Mouse (Mus musculus) limb, embryonic 10.5 days (tissue): ENCODE measurements around the gene Ppy. TPM values are rescaled to one million over a fixed set of nuclear protein-coding genes. Genes with fewer than 3 reads are reported as not detected.

Experiments used
- DNase-seq: peaks from one replicate; pipeline ENCODE4 v3.0.0-alpha.2; 2017; ENCODE audit warnings: low spot score
- H3K27ac ChIP-seq: fragments of 300-500 bp; sonication (generic); 2 replicates; pipeline ENCODE4 v1.5.1; 2016; ENCODE audit warnings: mild to moderate bottlenecking
- H3K27me3 ChIP-seq: fragments of 300-500 bp; sonication (generic); 2 replicates; pipeline ENCODE4 v1.6.1; 2016; ENCODE audit warnings: low read depth, mild to moderate bottlenecking; ENCODE audit not compliant: poor library complexity, severe bottlenecking
- H3K36me3 ChIP-seq: fragments of 300-500 bp; sonication (generic); 2 replicates; pipeline ENCODE4 v1.6.1; 2016; ENCODE audit warnings: mild to moderate bottlenecking, moderate library complexity
- H3K4me1 ChIP-seq: fragments of 300-500 bp; sonication (generic); 2 replicates; pipeline ENCODE4 v1.6.1; 2016
- H3K4me3 ChIP-seq: fragments of 300-500 bp; sonication (generic); 2 replicates; pipeline ENCODE4 v1.5.1; 2016; ENCODE audit warnings: mild to moderate bottlenecking, moderate library complexity
- H3K9me3 ChIP-seq: fragments of 300-500 bp; sonication (generic); replicated peaks from 2 replicates; pipeline ENCODE4 v1.6.1; 2016; ENCODE audit warnings: mild to moderate bottlenecking
- WGBS: fragments of 180-500 bp; shearing (Covaris S2); methylation state at CpG from one replicate; pipeline ENCODE4 v1.1.7; 2016; 5-methylcytosine and 5-hydroxymethylcytosine counted together
- polyA plus RNA-seq: library from polyadenylated mRNA; unstranded; fragments of >200 nt; fragmentation: Nextera tagmentation; extraction: Ambion mirVana; gene quantifications from 2 replicates; pipeline ENCODE4 v1.2.1, GENCODE M21; 2016

Gene Ppy
- not detected in 2 replicates for polyA plus RNA-seq

DNA sequence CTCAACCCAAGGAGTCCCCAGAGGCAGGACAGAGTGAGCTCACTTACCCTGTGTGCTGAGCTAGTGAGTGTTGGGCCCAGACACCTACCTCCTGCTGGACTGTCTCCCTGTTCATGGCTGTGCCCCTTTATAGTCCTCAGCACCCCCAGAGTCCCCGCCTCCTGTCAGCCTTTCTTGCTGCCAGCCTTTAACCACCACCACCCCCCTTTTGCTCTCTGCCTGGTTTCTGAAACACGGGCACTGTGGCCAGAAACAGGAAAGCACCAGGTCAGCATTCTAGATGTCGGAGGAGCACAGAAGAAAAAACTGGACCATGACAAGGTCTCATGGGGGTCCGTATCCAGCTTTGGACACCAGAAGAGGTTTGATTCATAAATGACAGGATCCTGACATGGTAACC lies at the start of gene Ppy:
TSS of gene Ppy (minus strand) at position 101 of the 400 bp plus-strand sequence.
- H3K4me3 ChIP-seq: 0 out of 2 replicates have a peak within 1 kb of the TSS, but pooled peaks have one; percentile 9
- peaks cover 84% of the 10 kb centered on the region for H3K27me3 ChIP-seq
- H3K4me1 ChIP-seq: peaks cover 25% of the 10 kb centered on the region
- WGBS: 83% methylated on average over 4 of the region's 4 CpGs
- no peaks in the 10 kb centered on the region for H3K9me3 ChIP-seq
- H3K27ac ChIP-seq: no peak within 1 kb of the TSS
- no peak for DNase-seq
- no peaks in the 10 kb centered on the region for H3K36me3 ChIP-seq

- Histone ChIP-seq H3K4me3 (peak overlapping the region; percentile 48), H3K4me1 (peaks cover 30% of the 10 kb centered on the region), H3K27me3 (peaks cover 78% of the 10 kb centered on the region), H3K36me3 (peaks cover 1% of the 10 kb centered on the region), H3K27ac (no peak overlapping the region), H3K9me3 (no peaks in the 10 kb centered on the region)
- WGBS: 13% methylated on average over 34 of the region's 34 CpGs
- no peak for DNase-seq
Observed at GRCm38 (mm10) chr11:102147213-102147989, 46.3 kb upstream of the Ppy start.

DNA sequence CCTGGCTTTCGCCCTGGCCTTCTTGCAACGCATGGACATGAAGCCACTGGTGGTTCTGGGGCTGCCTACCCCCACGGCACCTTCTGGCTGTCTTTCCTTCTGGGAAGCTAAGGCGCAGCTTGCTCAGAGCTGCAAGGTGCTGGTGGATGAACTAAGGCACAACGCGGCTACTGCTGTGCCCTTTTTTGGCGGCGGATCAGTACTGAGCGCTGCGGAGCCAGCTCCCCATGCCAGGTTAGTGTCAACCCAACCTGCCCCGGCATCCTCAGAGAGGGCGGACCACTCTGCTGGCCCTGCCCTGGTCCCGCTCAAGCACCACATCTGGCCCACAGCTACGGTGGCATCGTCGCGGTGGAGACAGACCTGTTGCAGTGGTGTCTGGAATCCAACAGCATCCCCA lies 45.4 kb upstream of the Ppy start:
- peak overlapping the region; percentile 48 for H3K4me3 ChIP-seq
- WGBS: 10% methylated on average over 17 of the region's 17 CpGs
- H3K27me3 ChIP-seq: peaks cover 82% of the 10 kb centered on the region
- peak overlapping the region; percentile 19; the same call in 1 of the 2 replicates for H3K27ac ChIP-seq
- no peaks in the 10 kb centered on the region for H3K9me3 ChIP-seq
- H3K4me1 ChIP-seq: peaks cover 30% of the 10 kb centered on the region
- peak; percentile 46 for DNase-seq
- no peaks in the 10 kb centered on the region for H3K36me3 ChIP-seq

- Histone ChIP-seq H3K4me3 (peak overlapping the region; percentile 48), H3K27me3 (peaks cover 82% of the 10 kb centered on the region), H3K36me3 (no peaks in the 10 kb centered on the region), H3K9me3 (no peaks in the 10 kb centered on the region), H3K4me1 (peaks cover 30% of the 10 kb centered on the region), H3K27ac (peak overlapping the region; percentile 19; the same call in 1 of the 2 replicates)
- WGBS: 3% methylated on average over 16 of the region's 16 CpGs
- DNase-seq: peak; percentile 50
Observed at GRCm38 (mm10) chr11:102146005-102146404, 44.9 kb upstream of the Ppy start.

- Histone ChIP-seq H3K9me3 (no peaks in the 10 kb centered on the region), H3K36me3 (no peaks in the 10 kb centered on the region), H3K4me3 (peak within 1 kb of the TSS; percentile 48), H3K27me3 (peaks cover 82% of the 10 kb centered on the region), H3K4me1 (peaks cover 30% of the 10 kb centered on the region), H3K27ac (peak within 1 kb of the TSS; percentile 19)
- 2% methylated on average over 50 of the region's 50 CpGs for WGBS
- peak; percentile 65 for DNase-seq
Observed at GRCm38 (mm10) chr11:102145471-102146001, 44.4 kb upstream of the Ppy start, which contains the start of gene Nags. Gene Nags (plus strand): TSS chr11:102145513.

DNA sequence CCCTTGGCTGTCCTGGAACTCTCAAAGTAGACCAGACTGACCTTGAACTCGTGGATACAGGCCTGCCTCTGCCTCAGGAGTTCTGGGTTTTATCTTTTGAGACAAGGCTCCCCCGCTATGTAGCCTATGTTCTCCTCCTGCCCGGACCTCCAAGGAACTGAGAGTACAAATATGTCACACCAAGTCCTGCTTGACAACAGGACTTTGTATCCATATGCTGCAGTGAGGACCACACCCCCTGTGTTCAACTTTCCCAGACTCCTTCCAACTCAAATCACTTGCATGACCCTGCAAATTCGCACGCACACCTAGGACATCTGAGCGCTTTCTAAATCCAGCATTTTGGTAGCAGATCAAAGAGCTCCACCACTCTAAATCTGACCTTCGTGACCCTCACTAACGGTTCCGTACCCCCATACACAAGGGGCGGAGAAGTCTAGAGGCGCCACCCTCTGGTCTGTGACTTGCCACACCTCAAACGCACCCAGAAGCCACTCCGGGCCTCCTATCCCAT lies 43.9 kb upstream of the Ppy start:
- no peaks in the 10 kb centered on the region for H3K36me3 ChIP-seq
- DNase-seq: no peak
- peak overlapping the region; percentile 6 for H3K27ac ChIP-seq
- H3K4me1 ChIP-seq: peaks cover 30% of the 10 kb centered on the region
- H3K9me3 ChIP-seq: no peaks in the 10 kb centered on the region
- H3K27me3 ChIP-seq: peaks cover 81% of the 10 kb centered on the region
- peak overlapping the region; percentile 48 for H3K4me3 ChIP-seq
- 20% methylated on average over 13 of the region's 13 CpGs for WGBS

DNA sequence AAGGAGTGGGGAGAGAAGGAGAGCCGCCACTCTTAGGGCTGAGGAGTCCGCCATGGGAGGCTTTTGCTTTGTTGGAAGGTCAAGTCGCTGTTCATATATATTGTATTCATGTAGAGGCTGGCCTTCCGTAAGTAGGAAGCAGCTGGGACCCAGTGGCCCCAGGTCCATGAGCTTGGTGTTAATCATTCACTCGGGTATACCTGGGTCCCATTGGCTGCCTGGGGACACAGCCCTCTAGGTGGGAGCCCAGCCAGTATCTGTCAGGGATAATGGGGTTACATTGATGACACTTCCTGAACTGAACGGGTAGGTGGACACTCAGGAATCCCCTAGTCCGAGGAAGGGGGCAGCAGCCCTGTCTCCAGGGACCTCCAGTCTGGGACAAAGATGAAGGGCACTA lies 41.2 kb upstream of the Ppy start:
- Histone ChIP-seq H3K9me3 (no peaks in the 10 kb centered on the region), H3K27me3 (peaks cover 71% of the 10 kb centered on the region), H3K36me3 (no peaks in the 10 kb centered on the region), H3K4me1 (peaks cover 31% of the 10 kb centered on the region), H3K4me3 (no peak overlapping the region), H3K27ac (no peak overlapping the region)
- DNase-seq: no peak
- 76% methylated on average over 7 of the region's 7 CpGs for WGBS

- no peak overlapping the region for H3K4me3 ChIP-seq
- WGBS: 4% methylated on average over 5 of the region's 5 CpGs
- DNase-seq: peak; percentile 77
- no peak overlapping the region for H3K27ac ChIP-seq
- no peaks in the 10 kb centered on the region for H3K36me3 ChIP-seq
- peaks cover 62% of the 10 kb centered on the region for H3K27me3 ChIP-seq
- H3K4me1 ChIP-seq: peaks cover 12% of the 10 kb centered on the region
- H3K9me3 ChIP-seq: no peaks in the 10 kb centered on the region
Observed at GRCm38 (mm10) chr11:102140508-102140907, 39.4 kb upstream of the Ppy start.

- WGBS: 1% methylated on average over 18 of the region's 18 CpGs
- peaks cover 14% of the 10 kb centered on the region for H3K4me1 ChIP-seq
- H3K27ac ChIP-seq: no peak overlapping the region
- H3K36me3 ChIP-seq: no peaks in the 10 kb centered on the region
- H3K27me3 ChIP-seq: peaks cover 55% of the 10 kb centered on the region
- H3K4me3 ChIP-seq: peak overlapping the region; percentile 41
- no peaks in the 10 kb centered on the region for H3K9me3 ChIP-seq
- peak; percentile 82 for DNase-seq
Observed at GRCm38 (mm10) chr11:102138447-102138740, 37.3 kb upstream of the Ppy start.

GRCm38 (mm10) chr11:102137625-102138446 lies 36.7 kb upstream of the Ppy start:
- Histone ChIP-seq H3K27ac (no peak overlapping the region), H3K9me3 (no peaks in the 10 kb centered on the region), H3K27me3 (peaks cover 50% of the 10 kb centered on the region), H3K4me1 (peaks cover 14% of the 10 kb centered on the region), H3K36me3 (no peaks in the 10 kb centered on the region), H3K4me3 (peak overlapping the region; percentile 41)
- WGBS: 51% methylated on average over 13 of the region's 13 CpGs
- no peak for DNase-seq

- Histone ChIP-seq H3K4me1 (peaks cover 25% of the 10 kb centered on the region), H3K9me3 (no peaks in the 10 kb centered on the region), H3K4me3 (no peak overlapping the region), H3K27ac (no peak overlapping the region), H3K27me3 (peaks cover 41% of the 10 kb centered on the region), H3K36me3 (no peaks in the 10 kb centered on the region)
- 42% methylated on average over 4 of the region's 4 CpGs for WGBS
- no peak for DNase-seq
Observed at GRCm38 (mm10) chr11:102134516-102134915, 33.4 kb upstream of the Ppy start.

- Histone ChIP-seq H3K27me3 (peaks cover 10% of the 10 kb centered on the region), H3K4me3 (no peak overlapping the region), H3K36me3 (no peaks in the 10 kb centered on the region), H3K4me1 (no peaks in the 10 kb centered on the region), H3K27ac (no peak overlapping the region), H3K9me3 (no peaks in the 10 kb centered on the region)
- no peak for DNase-seq
- 82% methylated on average over 6 of the region's 6 CpGs for WGBS
Observed at GRCm38 (mm10) chr11:102117386-102117785, 16.3 kb upstream of the Ppy start.
